Mouse (Mus musculus) liver, embryonic 11.5 days (tissue): Measurements from ENCODE around the gene Bcl2. TPM values are rescaled to one million over a fixed set of nuclear protein-coding genes. Genes with fewer than 3 reads are reported as not detected.
"Not testable (repeated sequence)": the region's sequence is repeated elsewhere in the genome, so short reads cannot be mapped to it uniquely, and the experiment has no call there.

Experiments used
- ATAC-seq: fragments of 200-750 bp; cut with Nextera tagmentation; replicated peaks from 2 replicates; pipeline ENCODE4 v1.8.0; 2017; ENCODE audit warnings: moderate number of reproducible peaks, mild to moderate bottlenecking, moderate TSS enrichment, moderate library complexity; ENCODE audit not compliant: low FRiP score
- DNase-seq: peaks from one replicate; pipeline ENCODE4 v3.0.0-alpha.2; 2017; ENCODE audit warnings: low spot score
- H3K27ac ChIP-seq: fragments of 300-500 bp; sonication (generic); 2 replicates; pipeline ENCODE4 v1.5.1; 2014; ENCODE audit warnings: mild to moderate bottlenecking, low read depth, low read length, control low read depth
- H3K27me3 ChIP-seq: fragments of 300-500 bp; sonication (generic); replicated peaks from 2 replicates; pipeline ENCODE4 v1.6.1; 2014; ENCODE audit warnings: low read length, mixed read lengths; ENCODE audit not compliant: control insufficient read depth, insufficient read depth
- H3K36me3 ChIP-seq: fragments of 300-500 bp; sonication (generic); 2 replicates; pipeline ENCODE4 v1.6.1; 2014; ENCODE audit warnings: mild to moderate bottlenecking, low read length, moderate library complexity, mixed read lengths; ENCODE audit not compliant: control insufficient read depth, insufficient read depth
- H3K4me1 ChIP-seq: fragments of 300-500 bp; sonication (generic); replicated peaks from 2 replicates; pipeline ENCODE4 v1.6.1; 2014; ENCODE audit warnings: low read length, mixed read lengths; ENCODE audit not compliant: control insufficient read depth, insufficient read depth
- H3K4me2 ChIP-seq: fragments of 300-500 bp; sonication (generic); 2 replicates; pipeline ENCODE4 v1.6.1; 2014; ENCODE audit warnings: mild to moderate bottlenecking, control low read depth, moderate library complexity
- H3K4me3 ChIP-seq: fragments of 300-500 bp; sonication (generic); 2 replicates; pipeline ENCODE4 v1.5.1; 2014; ENCODE audit warnings: low read depth, low read length, control low read depth
- H3K9ac ChIP-seq: fragments of 300-500 bp; sonication (generic); 2 replicates; pipeline ENCODE4 v1.6.1; 2014; ENCODE audit warnings: low read depth, low read length, control low read depth
- H3K9me3 ChIP-seq: fragments of 300-500 bp; sonication (generic); 2 replicates; pipeline ENCODE4 v1.6.1; 2016; ENCODE audit warnings: low read length, inconsistent platforms, mixed read lengths; ENCODE audit not compliant: control insufficient read depth
- WGBS: fragments of 180-500 bp; shearing (Covaris S2); extraction: QIAGEN DNeasy Blood & Tissue Kit; methylation state at CpG from one replicate; pipeline ENCODE4 v1.1.7; 2014; 5-methylcytosine and 5-hydroxymethylcytosine counted together
- polyA plus RNA-seq: library from polyadenylated mRNA; unstranded; fragments of >200 nt; fragmentation: Nextera tagmentation; extraction: Ambion mirVana; gene quantifications from 2 replicates; pipeline ENCODE4 v1.2.1, GENCODE M21; 2014

The Bcl2 gene
- polyA plus RNA-seq, 1 experiment from 2014 or later = 2.8 TPM

- no peaks in the 10 kb centered on the region for H3K27me3 ChIP-seq
- H3K4me2 ChIP-seq = no peak overlapping the region
- no peak overlapping the region for H3K4me3 ChIP-seq
- H3K9ac ChIP-seq = no peak overlapping the region
- DNase-seq (no peak), ATAC-seq (no peak)
- 0 out of 2 replicates have a peak, but pooled peaks cover 4% of the 10 kb centered on the region for H3K36me3 ChIP-seq
- no peaks in the 10 kb centered on the region for H3K4me1 ChIP-seq
- H3K9me3 ChIP-seq = no peaks in the 10 kb centered on the region
- no peak overlapping the region for H3K27ac ChIP-seq
- WGBS = 87% methylated on average over 6 of the region's 6 CpGs
Observed at GRCm38 (mm10) chr1:106748555-106749315, 34.7 kb upstream of the Bcl2 start.

GRCm38 (mm10) chr1:106742980-106743379 lies 28.9 kb upstream of the Bcl2 start:
- ATAC-seq = no peak
- 0 out of 2 replicates have a peak, but pooled peaks cover 4% of the 10 kb centered on the region for H3K36me3 ChIP-seq
- no peaks in the 10 kb centered on the region for H3K9me3 ChIP-seq
- H3K4me1 ChIP-seq = no peaks in the 10 kb centered on the region
- no peaks in the 10 kb centered on the region for H3K27me3 ChIP-seq
- no peak overlapping the region for H3K4me2 ChIP-seq
- H3K9ac ChIP-seq = no peak overlapping the region
- H3K4me3 ChIP-seq = no peak overlapping the region
- no peak overlapping the region for H3K27ac ChIP-seq
- DNase-seq = no peak
- WGBS = 89% methylated on average over 6 of the region's 6 CpGs

- H3K4me3 ChIP-seq = no peak overlapping the region
- WGBS = 88% methylated on average over 4 of the region's 4 CpGs
- no peaks in the 10 kb centered on the region for H3K4me1 ChIP-seq
- H3K36me3 ChIP-seq = no peaks in the 10 kb centered on the region; the same call in 1 of the 2 replicates
- DNase-seq (no peak), ATAC-seq (no peak)
- H3K9me3 ChIP-seq = no peaks in the 10 kb centered on the region
- no peak overlapping the region for H3K27ac ChIP-seq
- no peak overlapping the region for H3K4me2 ChIP-seq
- H3K27me3 ChIP-seq = no peaks in the 10 kb centered on the region
- H3K9ac ChIP-seq = no peak overlapping the region
Observed at GRCm38 (mm10) chr1:106740735-106741134, 26.7 kb upstream of the Bcl2 start.

GRCm38 (mm10) chr1:106739810-106740209 lies 25.7 kb upstream of the Bcl2 start:
- H3K27ac ChIP-seq = no peak overlapping the region
- no peak overlapping the region for H3K9ac ChIP-seq
- no peaks in the 10 kb centered on the region for H3K9me3 ChIP-seq
- no peak overlapping the region for H3K4me2 ChIP-seq
- no peak for ATAC-seq
- DNase-seq = no peak
- no peaks in the 10 kb centered on the region for H3K27me3 ChIP-seq
- no peaks in the 10 kb centered on the region for H3K4me1 ChIP-seq
- 89% methylated on average over 5 of the region's 5 CpGs for WGBS
- no peak overlapping the region for H3K4me3 ChIP-seq
- no peaks in the 10 kb centered on the region; the same call in 1 of the 2 replicates for H3K36me3 ChIP-seq

- Histone ChIP-seq H3K4me1 (no peaks in the 10 kb centered on the region), H3K9me3 (no peaks in the 10 kb centered on the region), H3K4me2 (no peak overlapping the region), H3K36me3 (no peaks in the 10 kb centered on the region; the same call in 1 of the 2 replicates), H3K27ac (no peak overlapping the region), H3K9ac (no peak overlapping the region), H3K27me3 (no peaks in the 10 kb centered on the region), H3K4me3 (no peak overlapping the region)
- DNase-seq = no peak
- no peak; the same call in 1 of the 2 replicates for ATAC-seq
- 85% methylated on average over 3 of the region's 3 CpGs for WGBS
Observed at GRCm38 (mm10) chr1:106738092-106738491, 24.0 kb upstream of the Bcl2 start.

- H3K27ac ChIP-seq = no peak overlapping the region
- H3K9me3 ChIP-seq = no peaks in the 10 kb centered on the region
- H3K27me3 ChIP-seq = no peaks in the 10 kb centered on the region
- no peaks in the 10 kb centered on the region for H3K4me1 ChIP-seq
- H3K36me3 ChIP-seq = no peaks in the 10 kb centered on the region; the same call in 1 of the 2 replicates
- no peak overlapping the region for H3K4me3 ChIP-seq
- 95% methylated on average over 8 of the region's 8 CpGs for WGBS
- no peak overlapping the region for H3K9ac ChIP-seq
- no peak for DNase-seq
- no peak overlapping the region for H3K4me2 ChIP-seq
- ATAC-seq = no peak
Observed at GRCm38 (mm10) chr1:106736211-106736610, 22.1 kb upstream of the Bcl2 start.

- Histone ChIP-seq H3K27me3 (no peaks in the 10 kb centered on the region), H3K4me2 (no peak overlapping the region), H3K36me3 (no peaks in the 10 kb centered on the region; the same call in 1 of the 2 replicates), H3K27ac (no peak overlapping the region), H3K4me3 (no peak overlapping the region), H3K4me1 (no peaks in the 10 kb centered on the region), H3K9ac (no peak overlapping the region), H3K9me3 (no peaks in the 10 kb centered on the region)
- WGBS = 74% methylated on average over 2 of the region's 2 CpGs
- DNase-seq (no peak), ATAC-seq (no peak)
Observed at GRCm38 (mm10) chr1:106735586-106735985, 21.5 kb upstream of the Bcl2 start.

- ATAC-seq = no peak
- 56% methylated on average over 5 of the region's 5 CpGs for WGBS
Observed at GRCm38 (mm10) chr1:106722061-106722460, 8.0 kb upstream of the Bcl2 start.

GRCm38 (mm10) chr1:106717736-106718135 lies 3.7 kb upstream of the Bcl2 start:
- H3K4me2 ChIP-seq, H3K4me3 ChIP-seq, H3K27ac ChIP-seq, DNase-seq, ATAC-seq, H3K36me3 ChIP-seq, H3K9me3 ChIP-seq, H3K9ac ChIP-seq, H3K27me3 ChIP-seq: not testable (repeated sequence)
- 72% methylated on average over 7 of the region's 7 CpGs for WGBS
- peaks cover 12% of the 10 kb centered on the region for H3K4me1 ChIP-seq

More at GRCm38 (mm10) chr1:106722061-106722460, 8.0 kb upstream of the Bcl2 start:
- no peak overlapping the region for H3K9ac ChIP-seq
- H3K9me3 ChIP-seq = no peaks in the 10 kb centered on the region
- no peak overlapping the region for H3K4me2 ChIP-seq
- H3K27me3 ChIP-seq = no peaks in the 10 kb centered on the region
- no peak overlapping the region for H3K27ac ChIP-seq
- no peak for DNase-seq
- no peaks in the 10 kb centered on the region for H3K4me1 ChIP-seq
- no peaks in the 10 kb centered on the region for H3K36me3 ChIP-seq
- H3K4me3 ChIP-seq = no peak overlapping the region
